Mouse (Mus musculus) midbrain, embryonic 14.5 days (tissue): ENCODE data around the gene Gpatch1. TPM values are rescaled to one million over a fixed set of nuclear protein-coding genes. Genes with fewer than 3 reads are reported as not detected.
"Not testable (repeated sequence)": the region's sequence is repeated elsewhere in the genome, so short reads cannot be mapped to it uniquely, and the experiment has no call there.

Experiments
- ATAC-seq: fragments of 200-750 bp; cut with Nextera tagmentation; 2 replicates; pipeline ENCODE4 v1.8.0; 2017; ENCODE audit warnings: moderate number of reproducible peaks, moderate library complexity; ENCODE audit not compliant: low FRiP score, low TSS enrichment
- DNase-seq: peaks from one replicate; pipeline ENCODE4 v3.0.0-alpha.2; 2015
- H3K27ac ChIP-seq: fragments of 300-500 bp; sonication (generic); replicated peaks from 2 replicates; pipeline ENCODE4 v1.5.1; 2014; ENCODE audit warnings: mild to moderate bottlenecking, low read depth, low read length, moderate library complexity
- H3K27me3 ChIP-seq: fragments of 300-500 bp; sonication (generic); 2 replicates; pipeline ENCODE4 v1.6.1; 2014; ENCODE audit warnings: low read length, control low read depth, mixed read lengths; ENCODE audit not compliant: control insufficient read depth, insufficient read depth
- H3K36me3 ChIP-seq: fragments of 300-500 bp; sonication (generic); 2 replicates; pipeline ENCODE4 v1.6.1; 2014; ENCODE audit warnings: low read length, control low read depth; ENCODE audit not compliant: control insufficient read depth, insufficient read depth
- H3K4me1 ChIP-seq: fragments of 300-500 bp; sonication (generic); 2 replicates; pipeline ENCODE4 v1.6.1; 2014; ENCODE audit warnings: mild to moderate bottlenecking, antibody characterized with exemption, low read length, control low read depth; ENCODE audit not compliant: control insufficient read depth, insufficient read depth
- H3K4me2 ChIP-seq: fragments of 300-500 bp; sonication (generic); 2 replicates; pipeline ENCODE4 v1.6.1; 2014; ENCODE audit warnings: mild to moderate bottlenecking, low read length, moderate library complexity
- H3K4me3 ChIP-seq: fragments of 300-500 bp; sonication (generic); replicated peaks from 2 replicates; pipeline ENCODE4 v1.5.1; 2014; ENCODE audit warnings: low read depth, low read length
- H3K9ac ChIP-seq: fragments of 300-500 bp; sonication (generic); replicated peaks from 2 replicates; pipeline ENCODE4 v1.6.1; 2014; ENCODE audit warnings: mild to moderate bottlenecking, low read length, moderate library complexity
- H3K9me3 ChIP-seq: fragments of 300-500 bp; sonication (generic); 2 replicates; pipeline ENCODE4 v1.6.1; 2016; ENCODE audit warnings: low read length, control low read depth, mixed read lengths; ENCODE audit not compliant: control insufficient read depth
- WGBS: fragments of 180-500 bp; shearing (Covaris S2); extraction: QIAGEN DNeasy Blood & Tissue Kit; methylation state at CpG from one replicate; pipeline ENCODE4 v1.1.7; 2014; 5-methylcytosine and 5-hydroxymethylcytosine counted together
- polyA plus RNA-seq: library from polyadenylated mRNA; unstranded; fragments of >200 nt; fragmentation: Nextera tagmentation; extraction: Ambion mirVana; gene quantifications from 2 replicates; pipeline ENCODE4 v1.2.1, GENCODE M21; 2014

Gene Gpatch1
- polyA plus RNA-seq, 1 experiment from 2014 or later = 22.8 TPM

GRCm38 (mm10) chr7:35333692-35334526, 15.7 kb upstream of the Gpatch1 start, which contains the start of gene Rhpn2:
TSS of gene Rhpn2 (plus strand) at chr7:35334170.
- Histone ChIP-seq H3K4me3 (peak within 1 kb of the TSS; percentile 59), H3K9me3 (no peaks in the 10 kb centered on the region), H3K9ac (peak within 1 kb of the TSS; percentile 50), H3K4me2 (peak within 1 kb of the TSS; percentile 100), H3K27me3 (peaks cover 21% of the 10 kb centered on the region), H3K36me3 (no peaks in the 10 kb centered on the region), H3K4me1 (peaks cover 10% of the 10 kb centered on the region), H3K27ac (0 out of 2 replicates have a peak within 1 kb of the TSS, but pooled peaks have one; percentile 52)
- WGBS = under 1% methylated on average over 49 of the region's 52 CpGs
- DNase-seq = peak; percentile 95
- ATAC-seq = peak; percentile 98

- Histone ChIP-seq H3K4me1 (peaks cover 10% of the 10 kb centered on the region), H3K9me3 (no peaks in the 10 kb centered on the region), H3K4me3 (peak overlapping the region; percentile 59), H3K4me2 (peak overlapping the region; percentile 100), H3K27me3 (peaks cover 21% of the 10 kb centered on the region), H3K27ac (0 out of 2 replicates have a peak overlapping the region, but pooled peaks have one; percentile 52), H3K9ac (peak overlapping the region; percentile 24; the same call in 1 of the 2 replicates), H3K36me3 (no peaks in the 10 kb centered on the region)
- no peak for DNase-seq
- ATAC-seq = no peak
- 1% methylated on average over 19 of the region's 19 CpGs for WGBS
These were observed 15.0 kb upstream of the Gpatch1 start for GRCm38 (mm10) chr7:35333231-35333651.

- H3K27ac ChIP-seq = no peak overlapping the region
- no peak for DNase-seq
- peaks cover 21% of the 10 kb centered on the region for H3K27me3 ChIP-seq
- no peaks in the 10 kb centered on the region for H3K36me3 ChIP-seq
- WGBS = 52% methylated on average over 3 of the region's 3 CpGs
- H3K4me1 ChIP-seq = peaks cover 10% of the 10 kb centered on the region
- H3K4me2 ChIP-seq = no peak overlapping the region
- no peak overlapping the region for H3K9ac ChIP-seq
- no peaks in the 10 kb centered on the region for H3K9me3 ChIP-seq
- no peak overlapping the region for H3K4me3 ChIP-seq
- no peak for ATAC-seq
These were observed 13.3 kb upstream of the Gpatch1 start for GRCm38 (mm10) chr7:35331590-35331989.

- H3K4me2 ChIP-seq = peak overlapping the region; percentile 27
- no peak overlapping the region for H3K4me3 ChIP-seq
- WGBS = 6% methylated on average over 11 of the region's 13 CpGs
- no peaks in the 10 kb centered on the region; the same call in 1 of the 2 replicates for H3K4me1 ChIP-seq
- ATAC-seq (no peak), DNase-seq (peak; percentile 39)
- H3K9me3 ChIP-seq = no peaks in the 10 kb centered on the region
- H3K27me3 ChIP-seq = no peaks in the 10 kb centered on the region
- H3K27ac ChIP-seq = no peak overlapping the region; the same call in 1 of the 2 replicates
- no peak overlapping the region; the same call in 1 of the 2 replicates for H3K9ac ChIP-seq
- H3K36me3 ChIP-seq = no peaks in the 10 kb centered on the region
These were observed 4.6 kb upstream of the Gpatch1 start for GRCm38 (mm10) chr7:35322732-35323420.

- ATAC-seq (no peak), DNase-seq (no peak)
- Histone ChIP-seq H3K9ac (no peak overlapping the region), H3K27ac (no peak overlapping the region), H3K4me1 (peaks cover 5% of the 10 kb centered on the region), H3K27me3 (no peaks in the 10 kb centered on the region), H3K36me3 (no peaks in the 10 kb centered on the region), H3K4me2 (no peak overlapping the region), H3K9me3 (no peaks in the 10 kb centered on the region), H3K4me3 (no peak overlapping the region)
- WGBS = 57% methylated on average over 3 of the region's 3 CpGs
These were observed 3.9 kb upstream of the Gpatch1 start for GRCm38 (mm10) chr7:35322161-35322560.

- no peak for ATAC-seq
- Histone ChIP-seq H3K27me3 (no peaks in the 10 kb centered on the region), H3K4me3 (no peak overlapping the region), H3K9me3 (no peaks in the 10 kb centered on the region), H3K27ac (no peak overlapping the region), H3K36me3 (no peaks in the 10 kb centered on the region), H3K4me2 (no peak overlapping the region), H3K9ac (no peak overlapping the region), H3K4me1 (peaks cover 8% of the 10 kb centered on the region)
- no peak for DNase-seq
- WGBS = 78% methylated on average over 4 of the region's 4 CpGs
These were observed 1.5 kb upstream of the Gpatch1 start for GRCm38 (mm10) chr7:35319755-35320154.

GRCm38 (mm10) chr7:35319221-35319620, 981 bp upstream of the Gpatch1 start:
- H3K9me3 ChIP-seq, DNase-seq, ATAC-seq, H3K9ac ChIP-seq, H3K36me3 ChIP-seq, H3K4me2 ChIP-seq, H3K27me3 ChIP-seq, H3K27ac ChIP-seq, H3K4me1 ChIP-seq, H3K4me3 ChIP-seq: not testable (repeated sequence)
- 74% methylated on average over 3 of the region's 3 CpGs for WGBS

- DNase-seq (no peak), ATAC-seq (no peak)
- Histone ChIP-seq H3K36me3 (peaks cover 12% of the 10 kb centered on the region), H3K4me3 (no peak overlapping the region), H3K27me3 (no peaks in the 10 kb centered on the region), H3K9me3 (no peaks in the 10 kb centered on the region), H3K9ac (no peak overlapping the region), H3K4me2 (no peak overlapping the region), H3K27ac (no peak overlapping the region), H3K4me1 (peaks cover 8% of the 10 kb centered on the region)
These were observed 4.1 kb downstream of the Gpatch1 start for GRCm38 (mm10) chr7:35314156-35314555.
